Mouse (Mus musculus) CD4-positive, CD25-positive, alpha-beta regulatory T cell, adult 4 months (primary cell): ENCODE results near the gene B3gnt2. TPM values are rescaled to one million over a fixed set of nuclear protein-coding genes. Genes with fewer than 3 reads are reported as not detected.
A peak's percentile ranks its signal among the peaks of the same experiment; 100 is the strongest.

Experiments used
- ATAC-seq: one replicate; pipeline ENCODE4 v1.8.0; 2017
- polyA plus RNA-seq, 2 experiments: library from polyadenylated mRNA; unstranded; fragments of 100-300 nt; shearing (Covaris generic); gene quantifications; one replicate each; pipeline ENCODE4 v1.2.1; 2017

Gene B3gnt2
- polyA plus RNA-seq, 2 experiments from 2014 or later, result 7.0 to 16.4 TPM

DNA sequence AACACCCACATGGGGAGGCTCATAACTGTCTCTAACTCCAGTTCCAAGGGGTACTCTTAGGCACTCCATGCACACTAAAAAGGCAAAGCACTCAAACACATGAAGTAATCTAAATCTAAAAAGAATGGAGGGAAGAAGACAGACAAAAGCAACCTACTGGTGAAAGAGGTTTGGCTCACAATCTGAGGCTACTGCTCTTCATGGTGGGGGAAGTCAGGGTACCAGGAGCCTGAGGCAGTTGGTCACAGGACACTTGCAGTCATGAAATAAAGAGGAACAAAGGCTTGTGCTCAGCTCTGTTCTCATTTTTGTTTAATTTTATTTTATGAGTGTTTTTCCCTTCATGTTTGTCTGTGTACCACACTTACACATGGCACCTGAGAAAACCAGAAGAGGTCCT is 45.6 kb downstream of the B3gnt2 start:
- no peak for ATAC-seq

DNA sequence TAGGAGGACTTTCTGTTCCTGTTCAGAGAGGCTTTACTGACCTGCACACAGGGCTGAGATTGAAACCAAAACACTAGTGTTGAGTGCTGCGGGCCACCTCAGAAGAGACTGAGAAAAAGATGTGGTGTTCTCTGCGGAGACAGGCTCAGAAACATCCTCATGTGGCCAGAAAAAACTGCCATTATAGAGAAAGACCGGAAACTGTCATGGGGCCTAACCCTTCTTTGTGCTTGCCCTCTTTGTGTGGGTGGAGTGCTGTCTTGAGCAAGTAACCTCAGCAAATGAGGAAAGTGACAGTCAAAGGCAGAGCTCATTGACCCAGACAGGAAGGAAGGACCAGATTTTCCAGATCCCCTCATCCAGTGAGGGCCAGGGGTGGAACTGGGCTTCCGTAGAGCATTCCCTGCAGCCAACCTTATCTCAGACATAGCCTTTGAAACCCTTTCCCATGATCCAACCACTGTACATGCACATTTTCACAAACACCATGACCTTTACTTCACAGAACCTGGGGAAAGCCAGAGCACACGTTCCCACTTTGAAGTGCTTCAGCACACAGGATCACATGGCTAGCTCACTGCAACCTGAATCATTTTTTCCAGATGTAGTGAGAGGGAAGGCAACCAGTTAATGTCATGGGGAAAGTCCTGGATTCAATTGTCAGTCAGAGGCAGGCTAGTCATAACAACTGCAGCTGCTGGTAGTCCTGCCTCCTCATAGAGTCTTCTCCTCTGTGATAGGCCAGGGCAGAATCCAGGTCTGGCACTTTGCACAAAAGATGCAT is 46.6 kb downstream of the B3gnt2 start:
- ATAC-seq, result peak; percentile 72

DNA sequence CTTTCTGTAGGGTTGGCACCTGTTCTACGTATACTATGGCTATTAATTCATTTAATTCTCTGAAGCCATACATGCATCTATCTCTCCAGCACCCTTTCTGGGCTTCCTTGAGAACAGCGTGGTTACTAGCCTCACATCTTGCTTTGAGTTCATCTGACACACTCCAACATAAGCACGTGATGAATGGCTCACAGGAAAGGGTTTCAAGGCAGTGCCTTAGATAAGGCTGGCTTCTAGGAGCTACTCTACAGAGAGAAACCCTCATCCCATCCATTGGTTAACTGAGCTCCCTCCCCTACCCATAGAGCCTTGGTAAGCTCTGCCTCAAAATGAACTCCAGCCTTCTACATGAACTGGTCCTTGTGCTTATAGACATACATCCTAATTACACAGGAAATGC is 47.3 kb downstream of the B3gnt2 start:
- peak; percentile 36 for ATAC-seq

DNA sequence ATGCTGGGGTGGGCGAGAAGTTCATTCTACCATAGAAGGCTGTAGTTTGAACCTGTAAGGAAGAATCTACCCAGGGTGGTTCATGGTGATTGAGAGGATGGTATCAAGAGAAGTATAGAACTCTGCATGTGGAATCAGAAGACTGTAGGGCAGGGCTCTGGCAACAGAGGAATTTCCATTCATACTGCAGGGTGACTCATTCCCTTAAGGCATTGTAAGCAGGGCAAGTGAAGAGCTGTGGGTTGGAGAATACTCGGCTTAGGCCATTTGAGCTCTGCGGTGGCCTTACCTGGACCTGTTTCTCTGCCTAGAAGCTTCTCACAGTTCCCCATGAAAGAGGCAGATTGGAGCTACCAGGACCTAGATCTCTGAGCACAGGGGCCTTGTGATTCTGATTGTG is 49.3 kb downstream of the B3gnt2 start:
- ATAC-seq, result no peak

DNA sequence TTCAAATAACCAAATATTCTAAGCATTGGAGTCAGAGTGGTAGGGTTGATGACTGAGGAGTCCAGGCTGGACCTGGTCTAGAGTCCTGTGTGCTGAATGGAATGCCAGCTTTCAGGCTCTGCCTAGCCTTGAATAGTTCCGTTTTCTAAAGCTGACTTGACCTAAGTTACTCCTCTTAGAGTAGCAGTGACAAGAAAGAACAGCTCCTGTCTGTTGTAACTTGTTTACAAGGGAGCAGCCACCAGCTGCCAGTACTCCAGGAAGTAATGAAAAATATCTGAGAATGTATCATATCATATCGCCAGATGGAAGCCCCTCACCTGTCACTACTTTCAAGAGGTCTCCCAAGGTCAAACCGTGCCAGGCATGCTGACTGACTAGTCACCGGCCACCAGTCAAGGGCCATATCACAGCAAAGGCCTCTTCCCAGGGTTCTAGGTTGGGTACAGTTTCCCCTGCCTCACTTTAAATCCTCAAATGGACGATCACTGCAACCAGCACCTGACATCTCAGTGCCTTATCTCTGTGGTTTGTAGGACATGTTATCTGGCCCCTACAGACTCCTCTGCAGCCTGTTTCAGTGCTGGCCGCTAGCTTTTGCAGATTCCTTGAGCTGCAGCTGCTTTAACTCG is 51.2 kb downstream of the B3gnt2 start:
- ATAC-seq, result no peak

GRCm38 (mm10) chr11:22808040-22808439 is 52.7 kb downstream of the B3gnt2 start:
- no peak for ATAC-seq

GRCm38 (mm10) chr11:22805171-22805570 is 55.6 kb downstream of the B3gnt2 start:
- no peak for ATAC-seq

GRCm38 (mm10) chr11:22799987-22800424 is 60.8 kb downstream of the B3gnt2 start:
- no peak for ATAC-seq

DNA sequence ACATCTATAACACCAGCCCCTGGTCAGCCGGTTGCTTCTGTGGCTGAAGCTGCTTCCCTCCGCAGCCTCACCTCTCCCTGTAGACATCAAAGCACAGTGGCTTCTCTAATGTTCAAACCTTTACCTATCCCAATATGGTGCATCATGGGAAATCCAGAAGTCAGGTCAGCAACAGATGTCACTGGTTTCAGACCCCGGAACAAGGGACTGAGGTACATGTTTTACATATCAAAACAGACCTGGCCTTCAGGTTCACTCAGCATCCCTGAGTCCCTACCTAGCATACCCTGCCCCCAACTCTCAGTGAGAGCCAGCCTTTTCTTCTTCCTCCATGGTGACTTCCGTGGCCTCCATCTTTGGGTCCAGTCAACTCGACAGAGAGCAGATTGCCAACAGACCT is 61.8 kb downstream of the B3gnt2 start:
- no peak for ATAC-seq

GRCm38 (mm10) chr11:22794734-22795133 is 66.0 kb downstream of the B3gnt2 start:
- peak; percentile 58 for ATAC-seq

DNA sequence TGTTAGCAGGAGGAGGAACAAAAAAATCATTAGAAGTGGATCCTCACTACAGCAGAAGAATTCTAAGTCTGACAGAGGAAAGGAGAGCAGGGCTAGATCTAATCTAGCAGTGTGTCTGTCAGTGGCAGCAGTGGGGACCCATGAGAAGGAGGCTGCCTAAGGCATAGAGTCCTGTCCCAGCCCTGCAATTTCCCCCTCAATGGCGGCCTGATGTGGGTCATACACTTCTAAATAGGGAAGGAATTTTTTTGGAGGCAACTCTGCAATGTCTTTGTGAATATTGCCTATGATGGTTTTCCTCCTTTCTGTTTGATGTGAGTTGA is 66.9 kb downstream of the B3gnt2 start:
- no peak for ATAC-seq

GRCm38 (mm10) chr11:22793176-22793880 is 67.4 kb downstream of the B3gnt2 start:
- peak; percentile 53 for ATAC-seq

DNA sequence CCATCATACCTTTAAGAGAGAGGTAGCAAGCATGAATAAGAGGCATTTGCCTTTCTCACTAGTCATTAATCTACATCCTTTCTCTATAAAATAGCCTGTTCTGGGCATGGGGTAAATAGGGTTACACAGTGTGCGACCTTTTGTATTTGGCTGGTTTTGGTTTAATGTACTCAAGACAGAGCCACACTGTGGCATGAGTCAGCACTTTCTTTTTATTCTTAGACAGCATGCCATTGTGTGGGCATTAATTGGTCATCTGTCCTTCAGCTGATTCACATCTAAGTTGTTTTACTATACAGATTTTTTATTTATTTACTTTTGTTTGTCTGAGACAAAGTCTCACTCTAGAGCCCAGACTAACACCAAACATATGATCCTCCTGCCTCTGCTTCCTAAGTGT is 68.6 kb downstream of the B3gnt2 start:
- no peak for ATAC-seq

GRCm38 (mm10) chr11:22791726-22792125 is 69.0 kb downstream of the B3gnt2 start:
- ATAC-seq, result no peak

- no peak for ATAC-seq
These were observed 72.9 kb downstream of the B3gnt2 start for GRCm38 (mm10) chr11:22787833-22788232.

- no peak for ATAC-seq
These were observed 76.3 kb downstream of the B3gnt2 start for GRCm38 (mm10) chr11:22784477-22784876.

GRCm38 (mm10) chr11:22782705-22783124 is 78.0 kb downstream of the B3gnt2 start:
- peak; percentile 91 for ATAC-seq

DNA sequence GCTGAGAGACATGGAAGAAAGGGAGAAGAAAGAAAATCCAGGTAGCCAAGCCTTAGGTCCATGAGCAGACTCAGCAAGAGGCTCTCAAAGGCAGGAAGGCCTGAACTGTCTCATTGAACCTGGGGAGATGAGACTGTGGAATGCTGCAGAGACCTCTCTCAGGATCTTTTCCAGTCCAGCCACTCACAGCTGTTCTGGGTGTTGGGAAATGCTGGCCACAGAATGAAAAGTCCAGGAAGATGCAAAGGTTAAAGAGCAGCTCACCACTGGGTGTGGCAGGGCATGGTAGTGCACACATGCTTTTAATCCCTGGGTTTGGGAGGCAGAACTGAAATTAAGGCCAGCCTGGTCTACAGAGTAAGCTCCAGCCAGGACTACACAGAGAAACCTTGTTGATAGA is 79.6 kb downstream of the B3gnt2 start:
- ATAC-seq, result no peak

DNA sequence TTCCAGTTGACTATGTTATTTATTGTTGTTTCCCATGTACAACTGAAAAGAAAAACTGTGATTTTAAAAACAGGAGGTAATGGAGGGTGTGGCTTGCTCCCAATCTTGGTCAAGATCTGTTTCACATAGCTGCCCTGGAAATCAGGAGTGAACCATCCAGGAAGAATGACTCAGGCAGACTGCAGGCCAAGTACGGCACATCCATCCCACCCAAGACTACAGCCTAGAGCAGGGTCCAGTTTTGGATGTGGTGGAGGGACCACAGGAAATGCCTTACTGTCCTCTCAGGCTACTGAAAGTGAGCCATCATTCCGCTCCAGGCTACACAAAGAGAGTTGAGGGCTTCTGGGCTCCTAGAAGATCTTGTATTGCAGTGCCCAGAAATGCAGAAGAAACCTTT is 80.0 kb downstream of the B3gnt2 start:
- no peak for ATAC-seq

GRCm38 (mm10) chr11:22779821-22780551 is 80.8 kb downstream of the B3gnt2 start:
- no peak for ATAC-seq

GRCm38 (mm10) chr11:22778596-22778995 is 82.2 kb downstream of the B3gnt2 start:
- no peak for ATAC-seq

GRCm38 (mm10) chr11:22777531-22777930 is 83.2 kb downstream of the B3gnt2 start:
- no peak for ATAC-seq

- ATAC-seq, result no peak
These were observed 85.9 kb downstream of the B3gnt2 start for GRCm38 (mm10) chr11:22774821-22775220.
